Mouse (Mus musculus) CD8-positive naive resting alpha-beta T cell, adult 2 months (primary cell): ENCODE measurements around the gene Dhx16.
A peak's percentile ranks its signal among the peaks of the same experiment; 100 is the strongest.

Experiments used
- DNase-seq, 2 experiments: peaks; one replicate each; pipeline ENCODE4 v3.0.0; 2022; ENCODE audit warnings: low read depth in 2 of 2, low spot score in 2 of 2

Gene Dhx16

DNA sequence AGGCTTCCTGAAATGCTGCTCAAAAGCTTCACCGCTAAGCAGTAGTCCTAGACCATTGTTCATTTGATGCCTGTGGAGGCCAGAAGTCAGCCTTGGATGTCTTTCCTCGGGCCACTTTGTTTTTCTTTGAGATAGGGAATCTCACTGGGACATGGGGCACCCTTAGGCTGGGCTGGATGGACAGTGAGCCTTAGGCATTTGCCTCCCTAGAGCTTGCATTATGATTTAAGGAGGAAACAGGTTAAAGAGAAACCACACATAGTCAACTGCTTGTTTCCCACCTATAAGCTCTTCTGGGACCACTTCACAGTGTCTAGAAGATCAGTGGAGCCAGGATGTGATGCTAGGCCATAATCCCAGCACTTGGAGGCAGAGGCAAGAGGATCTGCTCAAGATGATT lies 19.8 kb upstream of the Dhx16 start:
- no peak for DNase-seq

DNA sequence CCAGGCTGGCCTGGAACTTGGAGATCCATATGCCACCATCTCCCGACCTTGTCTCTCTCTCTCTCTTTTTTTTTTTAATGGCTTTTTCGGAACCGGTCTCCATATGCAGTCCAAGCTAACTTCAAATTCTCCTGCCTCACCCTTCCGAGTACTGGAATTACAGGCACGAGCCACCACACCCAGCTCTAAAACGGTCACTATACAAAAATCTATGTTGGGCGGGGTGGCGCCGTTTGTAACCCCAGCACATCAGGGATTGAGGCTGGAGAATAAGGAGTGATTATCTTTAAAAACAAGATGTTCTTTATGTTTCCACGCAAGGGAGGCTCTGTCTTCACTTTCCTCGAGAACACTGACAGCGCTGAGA lies 18.8 kb upstream of the Dhx16 start:
- no peak for DNase-seq

DNA sequence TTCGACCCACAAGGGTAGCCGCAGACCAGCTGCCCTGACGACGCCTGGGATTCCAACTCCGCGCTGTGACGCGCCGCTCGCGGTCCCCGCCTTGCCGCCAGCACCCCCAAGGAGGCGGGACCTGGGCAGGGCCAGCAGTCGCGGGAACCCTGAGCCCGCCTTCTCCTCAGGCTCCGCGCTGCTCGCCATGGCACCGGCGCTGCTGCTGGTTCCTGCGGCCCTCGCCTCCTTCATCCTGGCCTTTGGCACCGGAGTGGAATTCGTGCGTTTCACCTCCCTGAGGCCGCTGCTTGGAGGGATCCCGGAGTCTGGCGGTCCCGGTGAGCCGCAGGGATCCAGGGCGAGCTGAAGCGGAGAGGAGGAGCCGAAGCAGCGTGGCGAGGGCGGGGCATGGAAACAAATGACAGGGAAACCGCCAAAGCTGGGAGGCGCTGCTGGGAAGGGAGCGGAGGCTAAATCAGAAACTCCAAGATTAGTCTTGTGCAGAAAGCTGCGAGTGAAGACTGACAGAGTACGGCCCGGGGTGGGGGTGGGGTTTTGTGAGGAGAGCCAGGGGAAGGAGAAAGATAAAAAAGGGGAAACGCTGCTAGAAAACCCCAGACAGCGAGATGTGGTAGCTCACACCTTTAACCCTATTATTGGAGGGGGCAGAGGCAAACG lies 18.3 kb upstream of the Dhx16 start, which contains the start of gene Nrm:
TSS of gene Nrm (plus strand) at position 121 of the 660 bp plus-strand sequence.
- DNase-seq = peak; percentile 79 to 85

DNA sequence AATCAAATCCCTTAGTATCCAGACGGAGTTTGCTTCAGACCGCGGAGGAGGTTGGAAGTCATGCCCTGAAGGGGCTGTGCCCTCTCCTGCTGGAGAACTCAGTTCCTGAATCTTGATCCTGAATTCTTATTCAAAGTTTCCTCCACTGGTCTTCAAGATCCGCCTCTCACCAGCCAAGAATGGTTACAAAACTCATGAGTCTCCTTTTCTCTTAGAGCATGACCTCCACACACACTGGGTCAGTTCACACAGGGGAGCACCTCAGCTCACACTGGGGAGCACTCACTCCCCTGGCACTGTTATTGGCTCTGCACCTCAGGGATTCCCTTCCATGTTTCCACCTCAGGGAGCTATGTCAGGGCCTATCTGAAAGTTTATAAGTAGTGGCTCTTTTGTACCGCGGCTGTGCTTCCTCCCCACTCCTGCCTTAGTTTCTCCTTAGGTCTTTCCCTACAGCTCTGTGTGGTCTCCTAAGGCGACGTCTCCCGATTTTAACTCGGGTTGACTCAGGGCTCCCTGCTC lies 14.7 kb upstream of the Dhx16 start:
- no peak for DNase-seq

DNA sequence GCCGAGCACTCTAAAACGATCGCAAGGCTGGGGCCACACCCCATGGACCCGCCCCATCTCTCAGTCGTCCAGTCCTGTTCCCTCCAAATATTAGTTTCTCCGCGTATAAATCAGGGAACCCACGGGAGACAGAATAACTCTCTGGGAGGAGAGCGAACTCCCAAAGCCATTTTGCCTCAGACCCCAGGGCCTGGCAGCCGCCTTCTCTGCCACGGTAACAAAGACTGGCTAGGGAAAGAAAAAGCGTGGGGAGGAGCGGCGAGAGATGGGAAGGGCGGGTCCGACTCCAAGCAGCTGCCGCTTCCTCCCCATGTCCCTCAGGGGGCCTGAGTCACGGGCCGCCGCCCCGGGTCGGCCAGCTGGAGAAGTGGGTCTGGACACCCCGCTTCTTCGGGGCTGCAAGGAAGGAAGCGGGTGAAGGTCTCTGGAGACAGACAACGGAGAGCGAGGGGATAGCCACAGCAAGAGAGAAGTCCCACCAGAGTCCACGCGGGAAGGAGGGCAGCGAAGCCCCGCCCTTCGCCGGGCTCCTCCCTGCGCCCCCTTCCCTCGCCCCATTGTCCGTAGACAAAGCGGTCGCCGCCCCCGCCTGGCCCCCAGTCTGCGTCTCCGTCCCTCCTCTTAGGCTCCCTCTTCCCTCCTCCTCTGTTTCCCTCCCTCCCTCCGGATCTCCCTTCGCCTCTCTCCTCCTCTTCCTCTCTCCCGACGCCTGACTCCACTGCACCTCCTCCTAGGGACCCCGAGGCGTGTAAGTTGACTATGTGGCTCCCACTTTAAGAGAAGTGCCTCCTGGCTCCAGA lies 13.9 kb upstream of the Dhx16 start, which contains the start of gene Ppp1r18:
TSS of gene Ppp1r18 (plus strand) at position 113 of the 800 bp plus-strand sequence.
- no peak for DNase-seq

DNA sequence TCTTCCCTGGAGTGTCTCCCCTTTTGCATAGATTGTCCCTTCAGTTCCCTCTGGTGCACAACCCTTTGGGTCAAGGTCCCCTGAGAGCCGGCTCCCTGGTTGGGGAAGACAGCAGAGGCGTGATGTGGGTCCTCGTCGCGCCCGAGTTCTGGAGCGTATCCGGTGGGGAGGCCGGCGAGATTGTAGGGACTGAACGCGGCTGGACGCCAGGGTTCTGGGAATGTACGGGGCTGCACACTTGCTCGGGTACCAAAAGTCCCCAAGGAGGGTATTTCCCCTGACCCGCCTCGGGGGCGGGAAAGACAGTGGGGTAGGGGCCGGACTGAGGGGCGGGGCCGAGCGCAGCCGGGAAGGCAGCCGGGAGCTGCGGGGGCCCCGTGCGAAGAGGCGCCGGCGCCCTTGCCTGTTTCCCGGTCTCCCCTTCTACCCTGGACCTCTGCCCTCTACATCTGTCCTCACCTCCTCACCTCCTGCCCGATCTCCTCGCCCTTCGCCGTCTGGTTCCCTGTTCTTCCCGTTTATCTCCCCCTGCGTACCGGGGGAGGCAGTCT lies 13.3 kb upstream of the Dhx16 start:
- DNase-seq = peak in 1 of 2 experiments; percentile 14

DNA sequence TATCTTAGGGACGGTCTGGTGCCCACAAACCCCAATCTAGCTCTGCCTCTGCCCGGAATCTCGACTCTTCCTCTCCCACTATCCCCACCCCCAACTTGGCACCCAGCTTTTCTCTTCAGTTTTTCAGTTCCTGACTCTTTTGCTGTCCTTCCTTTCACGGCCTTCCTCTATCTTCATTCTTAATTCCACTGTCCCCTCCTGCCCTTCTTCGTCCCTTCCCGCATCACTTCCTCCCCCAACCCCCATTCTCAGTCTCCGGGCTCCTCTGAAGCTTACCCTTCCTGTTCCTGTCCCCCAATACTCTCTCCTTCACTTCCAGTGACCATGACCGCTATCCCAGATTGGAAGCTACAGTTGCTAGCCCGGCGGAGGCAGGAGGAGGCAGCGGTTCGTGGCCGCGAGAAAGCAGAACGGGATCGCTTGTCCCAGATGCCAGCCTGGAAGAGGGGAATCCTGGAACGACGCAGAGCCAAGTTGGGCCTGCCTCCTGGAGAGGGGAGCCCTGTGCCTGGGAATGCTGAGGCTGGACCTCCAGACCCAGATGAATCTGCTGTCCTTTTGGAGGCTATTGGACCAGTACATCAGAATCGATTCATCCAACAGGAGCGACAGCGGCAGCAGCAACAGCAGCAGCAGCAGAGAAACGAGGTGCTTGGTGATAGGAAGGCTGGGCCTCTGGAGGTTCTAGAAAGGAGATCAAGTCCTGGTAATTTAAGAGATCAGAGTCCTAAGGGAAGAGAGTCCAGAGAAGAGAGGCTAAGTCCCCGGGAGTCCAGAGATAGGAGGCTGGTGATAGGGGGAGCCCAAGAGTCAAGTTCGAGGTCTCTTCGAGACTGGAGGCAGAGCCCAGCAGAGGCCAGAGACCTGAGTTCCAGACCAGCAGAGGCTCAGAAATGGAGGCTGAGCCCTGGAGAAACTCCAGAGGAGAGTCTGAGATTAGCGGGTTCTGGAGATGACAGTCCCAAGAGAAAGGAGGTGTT lies 12.4 kb upstream of the Dhx16 start:
- peak in 1 of 2 experiments; percentile 22 for DNase-seq

DNA sequence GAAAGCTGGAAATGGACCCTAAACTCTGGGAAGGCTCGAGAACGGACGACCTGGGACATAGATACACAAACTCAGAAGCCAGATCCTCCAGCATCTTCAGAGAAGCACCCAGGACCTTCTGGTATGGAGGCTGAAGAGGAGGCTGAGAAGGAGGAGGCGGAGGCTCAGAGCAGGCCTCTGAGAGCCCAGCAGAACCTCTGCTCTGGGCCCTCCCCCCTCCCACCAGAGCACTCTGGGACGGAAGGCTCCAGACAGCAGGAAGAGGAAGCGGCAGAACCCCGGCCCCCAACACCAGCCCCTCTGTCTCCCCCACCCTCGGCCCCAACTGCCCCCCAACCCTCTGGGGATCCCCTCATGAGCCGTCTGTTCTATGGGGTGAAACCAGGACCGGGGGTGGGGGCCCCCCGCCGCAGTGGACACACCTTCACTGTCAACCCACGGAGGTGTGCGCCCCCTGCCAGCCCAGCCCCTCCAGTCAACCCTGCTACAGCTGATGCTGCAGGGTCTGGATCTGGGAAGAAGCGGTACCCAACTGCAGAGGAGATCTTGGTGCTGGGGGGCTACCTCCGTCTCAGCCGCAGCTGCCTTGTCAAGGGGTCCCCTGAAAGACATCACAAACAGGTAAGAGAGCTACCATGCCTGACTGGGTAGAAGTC lies 11.3 kb upstream of the Dhx16 start:
- peak in 1 of 2 experiments; percentile 31 for DNase-seq

DNA sequence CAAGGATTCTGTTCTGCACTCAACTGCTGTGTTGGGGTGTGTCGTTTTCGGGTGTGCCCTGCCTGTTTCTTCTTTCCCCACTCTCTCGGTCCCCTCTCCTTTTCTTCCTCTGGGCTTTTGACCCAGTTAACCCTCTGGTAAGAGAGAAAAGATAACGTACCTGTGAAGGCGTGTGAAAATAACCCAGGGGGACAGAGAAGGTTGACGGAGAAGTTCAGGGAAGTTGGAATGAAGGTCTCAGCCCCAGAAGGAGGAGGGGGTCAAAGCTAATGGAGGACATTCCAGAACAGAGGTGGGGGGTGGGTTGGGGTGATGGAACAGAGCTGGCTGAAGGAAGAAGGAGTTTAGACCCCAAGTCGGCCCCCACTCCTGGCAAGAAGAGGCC lies 10.7 kb upstream of the Dhx16 start:
- DNase-seq = no peak

DNA sequence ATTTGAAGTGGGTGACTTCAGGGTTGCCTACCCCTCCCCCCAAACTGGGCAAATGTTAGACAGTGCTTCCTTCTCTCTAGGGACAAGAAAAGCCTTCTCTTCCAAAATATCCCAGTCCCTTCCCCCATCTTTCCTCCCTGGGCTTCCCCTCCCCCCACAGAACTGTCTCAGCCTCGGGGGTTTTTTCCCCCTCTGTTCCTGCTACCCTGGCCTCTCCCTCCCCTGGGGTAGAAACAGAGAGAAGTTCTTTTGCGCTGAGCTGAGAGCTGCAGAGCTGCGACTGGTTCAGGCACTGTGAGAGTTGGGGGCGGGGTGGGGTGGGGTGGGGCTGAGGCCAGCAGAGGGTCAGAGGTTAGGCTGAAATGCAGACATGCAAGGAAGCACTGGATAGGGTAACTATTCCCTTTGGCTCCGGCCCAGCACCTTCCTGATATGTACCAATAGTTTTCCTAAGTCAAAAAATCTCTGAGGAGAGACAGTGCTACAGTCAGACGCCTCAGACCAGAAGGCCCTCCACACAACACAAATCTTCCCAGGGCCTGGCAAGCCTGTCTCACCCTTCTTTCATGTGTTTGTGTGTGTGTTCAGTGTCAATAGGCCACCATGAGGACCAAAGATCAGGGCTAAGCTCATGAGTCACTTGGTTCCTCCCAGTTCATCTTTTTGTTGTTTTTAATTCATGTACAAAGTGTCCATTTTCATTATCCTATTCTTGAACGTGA lies 10.1 kb upstream of the Dhx16 start:
- no peak for DNase-seq

DNA sequence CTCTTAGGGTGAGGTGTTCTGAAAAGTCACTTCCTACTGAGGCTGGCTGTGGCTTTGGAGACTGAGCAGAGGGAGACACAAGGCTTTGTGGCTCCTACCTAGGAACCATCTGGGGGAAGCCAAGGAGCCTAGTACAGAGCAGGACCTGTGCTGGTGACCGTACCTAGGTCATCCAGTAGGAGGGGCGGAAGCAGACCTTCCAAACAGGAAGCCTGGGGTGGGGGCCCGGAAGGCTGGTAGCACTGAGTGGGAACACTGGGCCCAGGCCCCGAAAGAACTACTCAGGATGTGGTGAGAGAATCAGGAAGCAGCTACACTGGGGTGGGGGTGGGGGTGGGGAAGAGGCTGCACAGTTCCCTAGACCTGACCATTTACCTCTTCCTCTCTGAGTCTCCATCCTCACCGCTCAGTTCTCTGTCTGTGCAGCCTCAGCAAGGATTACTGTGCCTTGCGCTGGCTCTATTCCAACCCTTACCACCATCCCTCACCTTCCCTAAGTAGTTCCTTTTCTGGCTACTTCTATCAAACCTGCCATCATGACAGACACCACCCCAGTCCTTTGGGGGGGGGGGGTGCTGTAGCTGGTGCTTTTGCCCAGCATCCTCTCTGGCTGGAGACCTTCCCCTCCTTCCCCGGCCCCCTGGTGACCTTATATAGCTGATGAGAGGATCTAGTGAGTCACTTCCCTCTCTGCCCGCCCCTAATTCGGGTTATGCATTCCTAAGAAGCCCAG lies 9.3 kb upstream of the Dhx16 start:
- DNase-seq = peak; percentile 62 to 75

DNA sequence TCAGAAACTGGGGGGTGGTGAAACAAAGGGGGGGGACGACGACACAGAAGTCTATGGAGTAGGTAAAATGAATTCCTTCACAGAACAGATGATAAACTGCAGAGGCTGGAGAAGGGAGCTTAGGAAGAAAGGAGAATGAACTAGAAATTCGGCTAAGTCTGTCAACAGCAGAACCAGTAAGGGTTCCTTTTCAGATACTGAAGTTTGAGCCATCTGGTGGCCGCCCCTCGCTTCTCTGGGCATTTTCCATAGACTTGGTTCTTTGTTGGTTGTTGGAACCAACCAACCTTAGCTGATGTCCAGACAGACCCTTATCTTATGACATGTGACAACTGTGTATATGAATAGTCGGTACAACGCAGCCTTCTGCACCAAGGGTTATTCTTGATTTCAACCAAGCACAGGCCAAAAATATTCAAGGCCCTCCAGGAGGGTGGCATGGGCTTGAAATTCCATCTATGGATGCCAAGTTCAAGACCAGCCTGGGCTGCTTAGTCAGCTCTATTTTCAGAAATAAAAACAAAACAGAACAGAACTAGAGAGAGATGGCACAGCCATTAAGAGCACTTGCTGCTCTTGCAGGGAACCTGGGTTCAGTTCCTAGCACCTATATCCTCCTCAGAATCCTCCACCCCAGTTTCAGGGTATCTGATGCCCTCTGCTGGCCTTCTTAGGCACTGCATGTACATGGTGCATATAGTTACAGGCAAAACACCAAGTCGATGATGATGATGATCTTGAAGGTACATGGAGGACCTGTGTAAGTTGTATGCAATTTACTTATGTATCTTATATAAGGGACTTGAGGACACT lies 8.5 kb upstream of the Dhx16 start:
- peak; percentile 60 to 79 for DNase-seq

DNA sequence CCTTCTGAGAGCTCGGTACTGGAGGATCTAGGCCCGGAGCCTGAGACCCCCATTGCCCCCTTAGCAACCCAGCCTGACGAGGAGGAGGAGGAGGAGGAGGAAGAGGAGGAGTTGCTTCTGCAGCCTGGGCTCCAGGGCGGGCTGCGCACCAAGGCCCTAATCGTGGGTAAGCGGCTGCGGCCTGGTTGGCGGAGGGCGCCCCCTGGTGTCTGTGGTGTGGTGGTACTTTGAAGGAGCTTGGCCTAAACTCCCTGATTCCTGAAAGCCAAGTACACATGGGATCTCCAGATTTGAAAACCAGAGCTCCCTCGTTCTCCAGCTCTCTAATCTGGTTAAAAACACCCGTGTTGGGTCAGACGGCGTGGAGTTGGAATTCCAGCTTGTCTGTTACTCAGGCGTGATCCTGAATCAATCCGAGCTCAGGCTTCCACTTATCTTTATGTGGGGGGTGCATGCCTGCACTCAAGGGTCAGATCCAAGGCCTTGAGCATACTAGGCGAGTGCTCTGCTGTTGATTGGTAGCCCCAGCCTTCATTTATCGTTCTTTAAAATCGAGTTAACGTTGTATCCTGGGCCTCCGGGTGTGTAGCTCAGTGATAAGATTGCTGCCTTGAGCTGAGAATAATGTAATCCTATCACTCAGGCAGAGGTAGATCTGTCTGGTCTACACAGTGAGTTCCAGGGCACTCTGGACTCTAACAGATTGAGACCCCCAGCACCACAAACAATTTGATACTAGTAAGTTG lies 5.7 kb upstream of the Dhx16 start:
- peak; percentile 79 to 81 for DNase-seq

DNA sequence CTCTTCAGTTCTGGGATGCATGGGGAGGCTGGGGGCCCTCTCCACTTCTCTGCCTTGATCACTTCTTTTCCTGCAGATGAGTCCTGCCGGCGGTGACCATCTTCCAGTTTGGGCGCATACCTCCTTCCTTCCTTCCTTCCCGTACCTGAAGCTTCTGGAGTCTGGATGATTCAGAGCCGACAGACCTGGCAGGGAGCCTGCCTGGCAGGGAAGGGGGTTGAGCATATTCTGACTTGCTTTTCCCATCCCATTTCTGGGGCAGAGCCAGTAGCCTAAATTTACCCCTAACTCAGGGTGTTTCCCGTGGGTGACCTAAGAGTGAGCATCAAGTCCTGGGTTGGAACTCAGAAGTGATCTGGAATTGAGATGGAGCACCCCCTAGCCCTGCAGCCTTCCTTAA lies 4.9 kb upstream of the Dhx16 start:
- DNase-seq = no peak

DNA sequence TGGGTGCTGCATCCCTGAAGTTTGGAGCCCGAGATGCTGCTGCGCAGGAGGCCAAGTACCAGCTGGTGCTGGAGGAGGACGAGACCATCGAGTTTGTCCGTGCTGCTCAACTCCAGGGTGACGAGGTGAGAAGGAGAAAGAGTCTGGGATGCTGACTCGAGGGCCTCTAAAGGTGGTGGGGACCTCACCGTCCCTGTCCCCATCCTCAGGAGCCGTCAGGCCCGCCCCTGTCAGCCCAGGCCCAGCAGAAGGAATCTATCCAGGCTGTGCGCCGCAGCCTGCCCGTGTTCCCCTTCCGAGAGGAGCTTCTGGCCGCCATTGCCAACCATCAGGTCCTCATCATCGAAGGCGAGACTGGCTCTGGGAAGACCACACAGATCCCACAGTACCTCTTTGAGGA lies 3.3 kb downstream of the Dhx16 start:
- DNase-seq = no peak

DNA sequence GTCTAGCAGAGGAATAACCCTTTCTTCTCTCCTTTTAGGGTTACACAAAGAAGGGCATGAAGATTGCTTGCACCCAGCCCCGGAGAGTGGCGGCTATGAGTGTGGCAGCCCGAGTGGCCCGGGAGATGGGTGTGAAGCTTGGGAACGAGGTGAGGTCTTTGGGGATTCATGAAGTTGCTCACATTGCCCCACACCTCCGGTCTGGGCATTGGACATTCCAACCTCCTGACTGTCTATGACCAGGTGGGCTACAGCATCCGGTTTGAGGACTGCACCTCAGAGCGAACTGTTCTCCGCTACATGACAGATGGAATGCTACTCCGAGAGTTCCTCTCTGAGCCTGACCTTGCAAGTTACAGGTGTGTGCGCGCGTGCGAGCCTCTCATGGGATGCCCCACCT lies 4.2 kb downstream of the Dhx16 start:
- DNase-seq = no peak

DNA sequence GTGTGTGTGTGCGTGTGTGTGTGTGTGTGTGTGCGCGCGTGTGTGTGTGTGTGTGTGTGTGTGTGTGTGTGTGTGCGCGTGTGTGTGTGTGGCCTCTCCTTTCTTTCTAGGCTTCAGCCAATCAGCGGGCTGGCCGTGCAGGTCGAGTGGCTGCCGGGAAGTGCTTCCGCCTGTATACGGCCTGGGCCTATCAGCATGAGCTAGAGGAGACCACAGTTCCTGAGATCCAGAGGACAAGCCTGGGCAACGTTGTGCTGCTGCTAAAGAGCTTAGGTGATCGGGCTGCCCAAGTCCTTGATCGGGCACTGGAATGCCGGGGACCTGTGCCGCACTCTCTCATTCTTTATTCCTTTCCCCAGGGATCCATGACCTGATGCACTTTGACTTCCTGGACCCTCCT lies 8.1 kb downstream of the Dhx16 start:
- no peak for DNase-seq
